Mouse (Mus musculus) E14TG2a.4 (cell line): Measurements from ENCODE around the gene Eomes.
A peak's percentile ranks its signal among the peaks of the same experiment; 100 is the strongest.

Experiments
- CTCF ChIP-seq: conservative IDR thresholded peaks from 2 replicates; pipeline ENCODE4 v1.5.1; 2014; ENCODE audit warnings: low read length
- POU5F1 ChIP-seq: IDR thresholded peaks from 2 replicates; pipeline ENCODE4 v1.6.1; 2014; ENCODE audit warnings: low read length, borderline replicate concordance

DNA sequence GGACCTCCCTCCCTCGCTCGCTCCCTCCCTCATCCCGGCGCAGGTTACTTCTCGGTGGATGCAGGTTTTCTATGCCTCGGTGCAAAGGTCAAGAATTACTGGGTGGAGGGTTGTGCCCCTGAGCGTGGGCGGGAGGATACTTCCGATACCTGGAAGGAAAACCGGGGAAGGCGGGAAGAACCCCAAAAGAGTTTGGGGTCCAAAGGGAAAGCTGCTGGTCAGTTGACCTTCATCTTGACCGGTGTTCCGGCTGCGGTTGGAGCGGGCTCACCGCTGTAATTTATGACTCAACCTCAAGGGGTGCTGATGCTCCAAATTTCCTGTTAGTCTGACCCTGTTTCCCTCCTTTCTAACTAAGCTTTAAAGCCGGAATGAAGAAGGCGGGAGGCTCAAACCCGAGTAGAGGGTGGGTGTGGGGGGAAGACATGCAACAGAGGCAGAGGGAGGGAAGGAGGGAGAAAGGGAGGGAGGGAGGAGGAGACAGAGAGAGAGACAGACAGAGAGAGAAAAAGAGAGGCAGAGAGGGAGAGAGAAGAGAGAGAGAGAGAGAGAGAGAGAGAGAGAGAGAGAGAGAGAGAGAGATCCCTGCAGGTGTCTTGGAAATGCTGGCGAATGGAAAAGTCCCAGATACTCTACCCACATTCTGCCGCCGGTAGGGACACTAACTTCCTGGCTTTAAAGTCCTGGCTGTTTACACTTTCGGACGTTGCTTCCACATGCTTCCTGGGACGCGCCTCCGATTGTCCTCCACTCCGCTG, 10.3 kb downstream of the Eomes start:
- TF ChIP-seq CTCF (peak; percentile 49), POU5F1 (no peak)
